Mouse (Mus musculus): Measurements from ENCODE around the gene Ackr3. TPM values are rescaled to one million over a fixed set of nuclear protein-coding genes. Genes with fewer than 3 reads are reported as not detected.

The Ackr3 gene
- polyA plus RNA-seq, 1 experiment from 2014 or later = 22.4 TPM

GRCm38 (mm10) chr1:90206684-90207083, 2.9 kb downstream of the Ackr3 start:
- peaks cover 18% of the 10 kb centered on the region for H3K27me3 ChIP-seq (replicated peaks; ENCODE audit: low read depth, poor library complexity, severe bottlenecking)
- peak overlapping the region; percentile 88 for H3K27ac ChIP-seq (replicated peaks)
- peaks cover 93% of the 10 kb centered on the region for H3K4me1 ChIP-seq
- H3K36me3 ChIP-seq (replicated peaks) = peaks cover 35% of the 10 kb centered on the region
- no peaks in the 10 kb centered on the region for H3K9me3 ChIP-seq
- WGBS = 76% methylated on average over 3 of the region's 3 CpGs
- DNase-seq (ENCODE audit: low spot score) = no peak
- H3K4me3 ChIP-seq = peak overlapping the region; percentile 72

- H3K4me3 ChIP-seq = peak overlapping the region; percentile 72
- H3K36me3 ChIP-seq (replicated peaks) = peaks cover 41% of the 10 kb centered on the region
- no peak for DNase-seq (ENCODE audit: low spot score)
- no peaks in the 10 kb centered on the region for H3K9me3 ChIP-seq
- H3K4me1 ChIP-seq = peaks cover 93% of the 10 kb centered on the region
- peaks cover 12% of the 10 kb centered on the region for H3K27me3 ChIP-seq (replicated peaks; ENCODE audit: low read depth, poor library complexity, severe bottlenecking)
- peak overlapping the region; percentile 88; the same call in 1 of the 2 replicates for H3K27ac ChIP-seq (replicated peaks)
- WGBS = 63% methylated on average over 6 of the region's 6 CpGs
Measured at GRCm38 (mm10) chr1:90207279-90207678, 3.5 kb downstream of the Ackr3 start.

GRCm38 (mm10) chr1:90207739-90208502, 4.1 kb downstream of the Ackr3 start:
- WGBS = 67% methylated on average over 6 of the region's 6 CpGs
- Histone ChIP-seq H3K4me3 (peak overlapping the region; percentile 72; the same call in 1 of the 2 replicates), H3K27me3 (replicated peaks; ENCODE audit: low read depth, poor library complexity, severe bottlenecking) (peaks cover 6% of the 10 kb centered on the region), H3K27ac (replicated peaks) (peak overlapping the region; percentile 40; the same call in 1 of the 2 replicates), H3K36me3 (replicated peaks) (peaks cover 45% of the 10 kb centered on the region), H3K9me3 (no peaks in the 10 kb centered on the region), H3K4me1 (peaks cover 91% of the 10 kb centered on the region)
- DNase-seq (ENCODE audit: low spot score) = no peak

DNA sequence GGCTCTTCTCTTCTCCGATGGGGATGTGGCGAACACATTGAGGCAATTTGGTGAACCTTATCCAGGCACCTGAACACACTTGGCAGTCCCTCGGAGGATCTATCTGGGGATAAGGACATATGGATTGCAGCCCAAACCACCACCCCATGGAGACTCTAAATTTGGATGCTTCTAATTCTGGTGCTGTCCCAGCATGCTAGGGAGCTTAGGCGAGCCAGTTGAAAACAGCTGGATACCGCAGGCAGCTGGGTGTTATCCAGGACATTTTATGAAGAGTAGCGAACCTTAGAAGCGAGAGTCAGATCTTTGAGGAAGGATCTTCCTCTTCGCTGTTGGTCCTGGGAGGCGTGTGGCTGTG, 4.7 kb downstream of the Ackr3 start:
- H3K36me3 ChIP-seq (replicated peaks) = peaks cover 50% of the 10 kb centered on the region
- H3K27me3 ChIP-seq (replicated peaks; ENCODE audit: low read depth, poor library complexity, severe bottlenecking) = peaks cover under 1% of the 10 kb centered on the region; the same call in 1 of the 2 replicates
- peak overlapping the region; percentile 40; the same call in 1 of the 2 replicates for H3K27ac ChIP-seq (replicated peaks)
- 81% methylated on average over 9 of the region's 9 CpGs for WGBS
- peaks cover 86% of the 10 kb centered on the region for H3K4me1 ChIP-seq
- peak overlapping the region; percentile 72; the same call in 1 of the 2 replicates for H3K4me3 ChIP-seq
- no peak for DNase-seq (ENCODE audit: low spot score)
- H3K9me3 ChIP-seq = no peaks in the 10 kb centered on the region

DNA sequence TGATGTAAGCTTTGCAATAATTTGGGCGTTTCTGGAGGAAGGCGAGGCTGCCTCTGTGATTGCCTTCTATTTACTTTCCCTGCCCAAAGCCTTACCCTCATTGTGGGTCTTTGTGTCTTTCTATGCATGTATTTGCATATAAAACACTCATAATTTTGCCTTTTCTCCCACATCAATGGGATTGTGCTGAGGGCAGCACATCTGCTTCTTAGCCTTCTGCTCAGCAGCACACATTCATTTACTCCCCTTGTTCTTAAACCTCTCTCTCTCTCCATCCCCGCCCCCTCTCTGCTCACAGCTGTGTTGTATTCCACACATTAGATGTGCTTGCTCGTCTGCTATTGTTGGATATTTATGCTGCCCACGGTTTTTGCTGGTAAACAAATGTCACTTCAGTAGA, 5.3 kb downstream of the Ackr3 start:
- Histone ChIP-seq H3K36me3 (replicated peaks) (peaks cover 56% of the 10 kb centered on the region), H3K9me3 (no peaks in the 10 kb centered on the region), H3K4me3 (no peak overlapping the region), H3K4me1 (peaks cover 82% of the 10 kb centered on the region), H3K27ac (replicated peaks) (no peak overlapping the region), H3K27me3 (replicated peaks; ENCODE audit: low read depth, poor library complexity, severe bottlenecking) (no peaks in the 10 kb centered on the region)
- no peak for DNase-seq (ENCODE audit: low spot score)
- WGBS = 80% methylated on average over 5 of the region's 5 CpGs

DNA sequence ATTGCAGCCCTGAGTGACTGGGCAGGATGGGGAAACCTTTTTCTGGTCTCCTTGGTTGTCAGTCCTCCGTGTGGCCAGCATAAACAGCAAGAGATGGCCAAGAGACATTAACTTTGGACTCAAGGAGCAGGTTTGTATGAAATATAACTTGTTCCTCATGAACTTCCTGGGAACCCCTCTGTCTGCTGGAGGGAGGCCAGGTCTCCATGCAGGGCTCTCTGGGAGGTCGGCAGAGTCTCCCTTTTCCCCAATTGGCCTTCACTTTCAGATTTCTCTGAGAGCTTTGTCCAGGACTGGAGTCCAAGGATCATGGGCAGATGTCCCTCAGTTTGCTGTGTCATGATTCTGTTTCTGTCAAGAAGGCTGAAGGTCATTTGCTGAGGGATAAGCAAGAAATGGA, 6.0 kb downstream of the Ackr3 start:
- no peaks in the 10 kb centered on the region for H3K27me3 ChIP-seq (replicated peaks; ENCODE audit: low read depth, poor library complexity, severe bottlenecking)
- no peaks in the 10 kb centered on the region for H3K9me3 ChIP-seq
- no peak overlapping the region for H3K27ac ChIP-seq (replicated peaks)
- H3K4me1 ChIP-seq = peaks cover 76% of the 10 kb centered on the region
- DNase-seq (ENCODE audit: low spot score) = no peak
- WGBS = 85% methylated on average over 2 of the region's 2 CpGs
- peaks cover 63% of the 10 kb centered on the region for H3K36me3 ChIP-seq (replicated peaks)
- H3K4me3 ChIP-seq = no peak overlapping the region

GRCm38 (mm10) chr1:90210346-90210745, 6.6 kb downstream of the Ackr3 start:
- no peak for DNase-seq (ENCODE audit: low spot score)
- 86% methylated on average over 6 of the region's 6 CpGs for WGBS
- Histone ChIP-seq H3K9me3 (no peaks in the 10 kb centered on the region), H3K36me3 (replicated peaks) (peaks cover 67% of the 10 kb centered on the region), H3K4me1 (peaks cover 70% of the 10 kb centered on the region), H3K27ac (replicated peaks) (no peak overlapping the region), H3K4me3 (no peak overlapping the region), H3K27me3 (replicated peaks; ENCODE audit: low read depth, poor library complexity, severe bottlenecking) (no peaks in the 10 kb centered on the region)

DNA sequence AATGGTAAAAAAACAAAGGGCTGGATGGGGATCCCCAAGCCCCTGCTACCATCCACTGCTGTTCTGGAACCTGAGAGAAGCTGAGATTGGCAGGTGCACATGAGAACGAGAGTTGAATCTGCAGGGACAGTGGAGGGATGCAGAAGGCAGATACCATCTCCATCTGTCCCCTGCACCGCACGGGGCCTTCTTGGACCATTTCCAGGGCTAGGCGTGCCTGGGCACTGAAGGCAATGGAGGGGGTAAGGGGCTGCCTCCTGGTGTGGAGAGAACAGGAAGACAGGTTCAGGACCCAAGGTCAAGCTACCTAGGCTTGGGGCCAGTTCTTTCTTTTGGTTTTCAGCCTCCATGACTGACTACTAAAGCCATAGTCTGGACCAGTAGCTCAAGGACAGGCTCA, 7.0 kb downstream of the Ackr3 start:
- H3K27ac ChIP-seq (replicated peaks) = no peak overlapping the region

DNA sequence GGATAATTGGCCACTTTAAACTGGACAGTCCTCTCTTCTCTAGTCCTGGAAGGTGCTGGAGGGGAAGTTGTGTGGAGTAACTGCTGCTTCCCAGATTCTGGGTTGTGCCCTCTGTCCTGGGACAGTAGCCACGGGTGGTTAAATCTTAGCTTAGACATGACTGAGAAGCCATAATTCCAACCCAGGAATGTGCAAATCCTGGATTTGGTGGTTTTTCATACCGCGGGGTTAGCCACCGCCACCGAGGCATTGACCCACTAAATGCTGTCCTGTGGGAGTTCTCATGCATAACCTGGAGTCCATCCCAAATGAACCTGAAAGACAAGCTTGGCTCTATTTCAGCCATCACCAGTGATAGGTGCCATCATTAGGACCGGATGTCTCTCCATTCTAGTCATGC, 8.6 kb downstream of the Ackr3 start:
- H3K27ac ChIP-seq (replicated peaks) = no peak overlapping the region
- no peaks in the 10 kb centered on the region for H3K9me3 ChIP-seq
- WGBS = 90% methylated on average over 6 of the region's 6 CpGs
- no peak for DNase-seq (ENCODE audit: low spot score)
- H3K4me1 ChIP-seq = peaks cover 54% of the 10 kb centered on the region
- peaks cover 85% of the 10 kb centered on the region for H3K36me3 ChIP-seq (replicated peaks)
- H3K27me3 ChIP-seq (replicated peaks; ENCODE audit: low read depth, poor library complexity, severe bottlenecking) = no peaks in the 10 kb centered on the region
- no peak overlapping the region for H3K4me3 ChIP-seq

More for the DNA sequence above, 7.0 kb downstream of the Ackr3 start:
- Histone ChIP-seq H3K27me3 (replicated peaks; ENCODE audit: low read depth, poor library complexity, severe bottlenecking) (no peaks in the 10 kb centered on the region), H3K9me3 (no peaks in the 10 kb centered on the region), H3K36me3 (replicated peaks) (peaks cover 71% of the 10 kb centered on the region), H3K4me1 (peaks cover 66% of the 10 kb centered on the region), H3K4me3 (no peak overlapping the region)
- 93% methylated on average over 4 of the region's 4 CpGs for WGBS
- no peak for DNase-seq (ENCODE audit: low spot score)

DNA sequence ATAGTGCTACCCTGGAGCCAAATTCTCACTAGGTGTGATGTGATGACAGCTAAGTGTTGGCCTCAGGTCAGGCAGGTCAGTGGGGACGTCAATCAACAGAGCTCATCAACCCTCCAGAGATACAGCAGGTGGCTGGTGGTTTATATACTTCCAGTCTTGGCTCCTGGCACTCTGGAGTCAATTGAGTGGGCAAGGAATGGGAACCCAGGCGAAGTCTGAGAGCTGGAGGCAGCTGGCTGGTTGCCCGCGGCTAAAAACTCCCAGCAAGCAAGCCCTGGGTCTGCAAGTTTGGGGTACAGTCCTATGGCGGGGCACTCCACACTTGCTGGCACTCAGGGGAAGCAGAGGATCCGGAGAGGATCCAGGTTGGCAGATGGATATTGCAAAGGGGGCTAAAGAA, 9.1 kb downstream of the Ackr3 start:
- Histone ChIP-seq H3K27ac (replicated peaks) (no peak overlapping the region), H3K4me1 (peaks cover 49% of the 10 kb centered on the region), H3K27me3 (replicated peaks; ENCODE audit: low read depth, poor library complexity, severe bottlenecking) (no peaks in the 10 kb centered on the region), H3K4me3 (no peak overlapping the region), H3K36me3 (replicated peaks) (peaks cover 89% of the 10 kb centered on the region), H3K9me3 (no peaks in the 10 kb centered on the region)
- WGBS = 86% methylated on average over 6 of the region's 6 CpGs
- DNase-seq (ENCODE audit: low spot score) = no peak

- Histone ChIP-seq H3K36me3 (replicated peaks) (peaks cover 80% of the 10 kb centered on the region), H3K9me3 (0 out of 2 replicates have a peak, but pooled peaks cover 3% of the 10 kb centered on the region), H3K27me3 (replicated peaks; ENCODE audit: low read depth, poor library complexity, severe bottlenecking) (no peaks in the 10 kb centered on the region), H3K4me1 (peaks cover 41% of the 10 kb centered on the region), H3K4me3 (no peak overlapping the region), H3K27ac (replicated peaks) (no peak overlapping the region)
- WGBS = 94% methylated on average over 12 of the region's 12 CpGs
- DNase-seq (ENCODE audit: low spot score) = no peak
Measured at GRCm38 (mm10) chr1:90214021-90214420, 10.2 kb downstream of the Ackr3 start.

- WGBS = 89% methylated on average over 6 of the region's 6 CpGs
- Histone ChIP-seq H3K9me3 (0 out of 2 replicates have a peak, but pooled peaks cover 3% of the 10 kb centered on the region), H3K36me3 (replicated peaks) (peaks cover 71% of the 10 kb centered on the region), H3K27ac (replicated peaks) (no peak overlapping the region), H3K4me1 (peaks cover 38% of the 10 kb centered on the region), H3K4me3 (no peak overlapping the region), H3K27me3 (replicated peaks; ENCODE audit: low read depth, poor library complexity, severe bottlenecking) (no peaks in the 10 kb centered on the region)
- DNase-seq (ENCODE audit: low spot score) = no peak
Measured at GRCm38 (mm10) chr1:90214926-90215325, 11.1 kb downstream of the Ackr3 start.

DNA sequence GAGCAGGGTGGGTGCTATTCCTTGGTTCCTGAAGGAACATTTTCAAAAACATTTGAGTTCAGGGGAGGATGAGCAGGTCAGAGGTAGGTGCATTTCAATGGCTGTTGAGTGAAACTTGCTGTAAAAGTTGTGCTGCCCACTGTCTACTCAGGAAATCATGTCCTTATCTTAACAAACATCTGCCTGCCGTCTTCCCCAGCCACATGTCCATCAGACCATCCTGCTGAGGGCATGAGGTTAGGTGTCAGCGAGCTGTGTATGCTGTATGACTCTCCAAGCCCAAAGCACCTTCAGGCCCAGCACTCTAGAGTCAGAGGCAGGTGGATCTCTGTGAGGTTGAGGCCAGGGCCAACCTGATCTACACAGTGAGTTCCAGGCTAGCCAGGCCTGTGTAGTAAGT, 12.1 kb downstream of the Ackr3 start:
- Histone ChIP-seq H3K4me3 (no peak overlapping the region), H3K36me3 (replicated peaks) (peaks cover 61% of the 10 kb centered on the region), H3K9me3 (0 out of 2 replicates have a peak, but pooled peaks cover 3% of the 10 kb centered on the region), H3K27me3 (replicated peaks; ENCODE audit: low read depth, poor library complexity, severe bottlenecking) (no peaks in the 10 kb centered on the region), H3K27ac (replicated peaks) (no peak overlapping the region), H3K4me1 (peaks cover 40% of the 10 kb centered on the region)
- 62% methylated on average over 2 of the region's 2 CpGs for WGBS
- DNase-seq (ENCODE audit: low spot score) = no peak

Data from embryonic facial prominence, embryonic 10.5 days (tissue).